Mouse (Mus musculus) liver, embryonic 16.5 days (tissue): Measurements from ENCODE around the gene Abcg1. TPM values are rescaled to one million over a fixed set of nuclear protein-coding genes. Genes with fewer than 3 reads are reported as not detected.
A peak's percentile ranks its signal among the peaks of the same experiment; 100 is the strongest.

Source experiments
- ATAC-seq: fragments of 200-750 bp; cut with Nextera tagmentation; 2 replicates; pipeline ENCODE4 v1.8.0; 2017; ENCODE audit warnings: low read depth, mild to moderate bottlenecking, moderate number of reproducible peaks, moderate library complexity
- H3K27ac ChIP-seq: fragments of 300-500 bp; sonication (generic); 2 replicates; pipeline ENCODE4 v1.5.1; 2014; ENCODE audit warnings: mild to moderate bottlenecking, low read length
- H3K27me3 ChIP-seq: fragments of 300-500 bp; sonication (generic); 2 replicates; pipeline ENCODE4 v1.6.1; 2014; ENCODE audit warnings: low read depth, low read length, mixed read lengths; ENCODE audit not compliant: control insufficient read depth, insufficient read depth
- H3K36me3 ChIP-seq: fragments of 300-500 bp; sonication (generic); 2 replicates; pipeline ENCODE4 v1.6.1; 2014; ENCODE audit warnings: mild to moderate bottlenecking; ENCODE audit not compliant: control insufficient read depth, insufficient read depth
- H3K4me1 ChIP-seq: fragments of 300-500 bp; sonication (generic); 2 replicates; pipeline ENCODE4 v1.6.1; 2014; ENCODE audit warnings: low read depth, low read length, mixed read lengths; ENCODE audit not compliant: control insufficient read depth
- H3K4me2 ChIP-seq: fragments of 300-500 bp; sonication (generic); 2 replicates; pipeline ENCODE4 v1.6.1; 2014; ENCODE audit warnings: low read depth, low read length, mixed read lengths
- H3K4me3 ChIP-seq: fragments of 300-500 bp; sonication (generic); 2 replicates; pipeline ENCODE4 v1.5.1; 2014; ENCODE audit warnings: low read depth, mild to moderate bottlenecking, low read length
- H3K9ac ChIP-seq: fragments of 300-500 bp; sonication (generic); 2 replicates; pipeline ENCODE4 v1.6.1; 2014; ENCODE audit warnings: low read depth, low read length
- H3K9me3 ChIP-seq: fragments of 300-500 bp; sonication (generic); replicated peaks from 2 replicates; pipeline ENCODE4 v1.6.1; 2016; ENCODE audit warnings: low read length; ENCODE audit not compliant: control insufficient read depth
- WGBS: fragments of 180-500 bp; shearing (Covaris S2); extraction: QIAGEN DNeasy Blood & Tissue Kit; methylation state at CpG from one replicate; pipeline ENCODE4 v1.1.7; 2014; ENCODE audit not compliant: insufficient replicate concordance; 5-methylcytosine and 5-hydroxymethylcytosine counted together
- polyA plus RNA-seq: library from polyadenylated mRNA; unstranded; fragments of >200 nt; fragmentation: Nextera tagmentation; extraction: Ambion mirVana; gene quantifications from 2 replicates; pipeline ENCODE4 v1.2.1, GENCODE M21; 2015

Abcg1 gene
- polyA plus RNA-seq, result 10.4 and 10.8 TPM in 2 replicates

DNA sequence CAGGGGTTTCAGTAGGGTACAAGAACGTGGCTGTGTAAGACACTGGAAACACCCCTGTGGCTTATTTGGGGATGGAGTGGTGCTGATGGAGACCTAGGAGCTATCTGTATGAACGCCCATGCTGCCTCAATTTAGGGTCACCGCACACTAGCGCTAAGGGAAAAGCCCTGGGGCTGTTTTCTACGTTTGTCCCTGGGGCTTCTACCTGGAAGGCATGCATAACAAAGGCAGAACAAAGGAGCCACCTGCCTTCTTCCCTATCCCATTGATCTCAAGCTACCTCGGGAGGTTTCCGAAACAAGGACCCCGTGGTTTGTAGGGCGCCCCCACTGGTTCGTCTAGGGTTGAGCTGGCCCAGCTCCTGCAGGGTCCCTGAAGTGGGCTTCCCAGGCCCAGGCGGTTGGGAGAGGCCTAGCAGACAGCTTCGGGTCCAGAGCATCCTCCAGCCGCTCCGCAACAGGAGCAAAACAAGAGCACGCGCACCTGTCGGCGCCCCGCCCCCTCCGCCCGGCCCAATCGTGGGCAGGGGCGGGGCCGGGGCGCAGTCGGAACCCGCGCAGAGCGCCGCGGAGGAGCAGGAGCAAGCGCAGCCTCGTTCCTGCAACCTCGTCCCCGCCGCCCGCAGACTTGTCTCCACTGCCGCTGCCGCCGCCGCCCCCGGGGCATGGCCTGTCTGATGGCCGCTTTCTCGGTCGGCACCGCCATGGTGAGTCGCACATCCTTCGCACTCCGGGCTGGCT, at the start of gene Abcg1:
Gene Abcg1 (plus strand): TSS at position 525 of the 740 bp plus-strand sequence.
- no peaks in the 10 kb centered on the region for H3K36me3 ChIP-seq
- H3K4me2 ChIP-seq, result peak within 1 kb of the TSS; percentile 77
- peaks cover 40% of the 10 kb centered on the region for H3K4me1 ChIP-seq
- H3K4me3 ChIP-seq, result peak within 1 kb of the TSS; percentile 65
- WGBS, result 4% methylated on average over 49 of the region's 49 CpGs
- peaks cover 34% of the 10 kb centered on the region for H3K27me3 ChIP-seq
- peak within 1 kb of the TSS; percentile 59 for H3K9ac ChIP-seq
- ATAC-seq, result peak; percentile 62
- H3K9me3 ChIP-seq, result no peaks in the 10 kb centered on the region
- peak within 1 kb of the TSS; percentile 70 for H3K27ac ChIP-seq

DNA sequence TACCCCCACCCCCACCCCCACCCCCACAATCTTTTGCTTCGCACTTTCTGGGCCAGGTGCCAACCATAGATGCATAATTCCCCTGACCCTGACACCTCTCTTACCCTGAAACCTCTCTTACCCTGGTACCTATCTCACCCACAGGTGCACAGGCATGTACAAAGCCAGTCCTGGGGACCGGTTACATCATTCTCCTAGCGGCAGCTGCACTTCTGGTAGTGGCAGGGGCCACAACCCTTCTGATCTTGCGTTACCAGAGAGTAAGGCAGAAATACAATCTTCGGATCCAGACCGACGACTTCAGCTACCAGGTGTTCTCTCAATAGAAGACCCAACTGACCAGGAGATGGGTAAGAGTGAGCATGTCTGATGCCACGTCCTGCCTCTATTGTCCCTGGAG, 49.1 kb upstream of the Abcg1 start:
- Histone ChIP-seq H3K4me1 (no peaks in the 10 kb centered on the region), H3K36me3 (no peaks in the 10 kb centered on the region), H3K4me2 (no peak overlapping the region), H3K9me3 (no peaks in the 10 kb centered on the region), H3K9ac (no peak overlapping the region), H3K27ac (no peak overlapping the region), H3K27me3 (no peaks in the 10 kb centered on the region), H3K4me3 (no peak overlapping the region)
- no peak for ATAC-seq
- 72% methylated on average over 7 of the region's 8 CpGs for WGBS

DNA sequence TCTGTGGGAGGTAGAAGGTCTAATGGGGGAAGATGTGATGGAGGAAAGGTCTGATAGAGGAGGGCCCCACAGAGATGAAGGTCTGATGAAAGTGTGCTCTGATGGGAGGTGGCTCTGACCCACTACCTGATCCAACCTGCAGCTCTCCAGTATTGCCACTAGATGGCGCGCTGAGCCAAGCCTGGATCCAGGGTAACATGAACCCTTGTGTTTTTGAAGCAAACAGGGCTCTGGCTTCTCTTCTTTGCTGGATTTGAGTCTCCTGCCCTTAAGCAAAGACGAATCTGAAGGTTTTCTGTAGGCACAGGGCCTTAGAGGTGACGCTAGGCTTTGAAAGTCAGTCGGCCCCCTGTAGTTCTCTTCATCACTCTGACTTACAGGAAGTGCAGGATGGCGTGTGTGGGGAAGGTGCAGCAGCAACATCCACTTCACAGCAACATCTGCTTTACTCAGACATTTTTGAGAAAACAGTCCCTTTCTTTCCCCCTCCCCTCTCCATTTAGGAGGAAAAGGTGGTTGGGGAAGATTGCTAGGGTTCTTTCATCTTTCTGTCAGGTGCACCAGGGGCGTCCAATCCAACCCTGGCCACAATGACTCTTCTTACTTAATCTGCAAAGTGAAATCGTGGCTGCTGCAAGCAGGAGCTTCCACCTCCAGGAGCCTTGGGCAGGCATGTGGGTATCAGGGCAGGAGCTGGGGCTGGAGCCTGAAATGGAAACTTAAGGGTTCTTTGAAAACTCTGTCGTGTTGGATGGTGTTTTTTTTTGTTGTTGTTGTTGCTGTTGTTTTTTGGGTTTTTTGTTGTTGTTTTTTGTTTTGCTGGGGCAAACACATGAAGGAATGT, 45.7 kb upstream of the Abcg1 start:
- no peak overlapping the region for H3K4me2 ChIP-seq
- H3K9ac ChIP-seq, result no peak overlapping the region
- no peak for ATAC-seq
- H3K9me3 ChIP-seq, result no peaks in the 10 kb centered on the region
- no peaks in the 10 kb centered on the region for H3K27me3 ChIP-seq
- H3K36me3 ChIP-seq, result no peaks in the 10 kb centered on the region
- no peak overlapping the region for H3K27ac ChIP-seq
- H3K4me3 ChIP-seq, result no peak overlapping the region
- 19% methylated on average over 9 of the region's 9 CpGs for WGBS
- no peaks in the 10 kb centered on the region for H3K4me1 ChIP-seq

DNA sequence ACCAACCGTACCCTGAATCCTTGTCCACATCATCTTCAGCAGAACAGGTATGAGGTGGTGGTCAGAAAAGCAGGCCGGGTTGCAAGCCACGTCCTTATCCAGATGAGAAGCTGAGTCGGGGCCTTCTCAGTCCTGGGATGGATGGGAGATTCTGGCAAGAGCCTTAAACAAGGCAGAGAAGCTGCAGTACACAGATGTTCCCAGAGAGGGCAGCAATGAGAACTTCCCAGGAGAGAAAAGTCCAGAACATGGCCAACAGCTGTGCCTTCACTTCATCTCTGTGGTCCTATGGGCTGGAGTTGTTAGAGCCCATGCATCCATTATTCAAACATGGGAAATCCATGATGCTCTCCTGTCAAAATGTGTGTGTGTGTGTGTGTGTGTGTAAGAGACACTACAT, 39.2 kb upstream of the Abcg1 start:
- no peak overlapping the region for H3K27ac ChIP-seq
- H3K9ac ChIP-seq, result no peak overlapping the region
- H3K9me3 ChIP-seq, result no peaks in the 10 kb centered on the region
- H3K27me3 ChIP-seq, result no peaks in the 10 kb centered on the region
- no peaks in the 10 kb centered on the region for H3K36me3 ChIP-seq
- H3K4me2 ChIP-seq, result no peak overlapping the region
- 49% methylated on average over 4 of the region's 4 CpGs for WGBS
- no peaks in the 10 kb centered on the region for H3K4me1 ChIP-seq
- no peak for ATAC-seq
- no peak overlapping the region for H3K4me3 ChIP-seq

DNA sequence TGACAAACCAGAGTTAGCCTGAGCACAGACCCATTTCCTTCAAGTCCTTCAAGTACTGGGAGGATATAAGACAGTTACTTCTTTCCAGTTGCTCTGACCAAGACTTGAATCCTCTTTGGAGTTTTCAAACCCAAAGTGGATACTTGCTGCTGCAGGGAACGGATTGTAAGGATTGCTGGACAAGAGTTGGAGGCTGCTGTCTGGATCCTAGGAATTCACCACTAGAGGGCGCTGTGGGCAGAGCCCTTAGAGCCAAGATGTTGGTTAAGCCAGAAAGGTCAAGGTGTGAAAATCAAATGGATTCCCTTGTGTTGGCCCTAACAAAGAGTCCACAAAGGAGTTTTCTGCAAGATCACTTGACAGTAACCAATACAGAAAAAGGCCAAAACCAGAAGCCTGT, 38.0 kb upstream of the Abcg1 start:
- H3K27ac ChIP-seq, result no peak overlapping the region

GRCm38 (mm10) chr17:31020078-31020477, 37.4 kb upstream of the Abcg1 start:
- Histone ChIP-seq H3K4me3 (no peak overlapping the region), H3K36me3 (no peaks in the 10 kb centered on the region), H3K9me3 (no peaks in the 10 kb centered on the region), H3K27ac (no peak overlapping the region), H3K27me3 (no peaks in the 10 kb centered on the region), H3K9ac (no peak overlapping the region), H3K4me2 (no peak overlapping the region), H3K4me1 (peaks cover 6% of the 10 kb centered on the region)
- WGBS, result 70% methylated on average over 2 of the region's 2 CpGs
- ATAC-seq, result no peak

More for the DNA sequence above, 38.0 kb upstream of the Abcg1 start:
- Histone ChIP-seq H3K4me2 (no peak overlapping the region), H3K9ac (no peak overlapping the region), H3K4me3 (no peak overlapping the region), H3K4me1 (peaks cover 5% of the 10 kb centered on the region), H3K9me3 (no peaks in the 10 kb centered on the region), H3K36me3 (no peaks in the 10 kb centered on the region), H3K27me3 (no peaks in the 10 kb centered on the region)
- 4% methylated on average over 2 of the region's 2 CpGs for WGBS
- ATAC-seq, result no peak; the same call in 1 of the 2 replicates

GRCm38 (mm10) chr17:31021276-31021675, 36.2 kb upstream of the Abcg1 start:
- Histone ChIP-seq H3K9me3 (no peaks in the 10 kb centered on the region), H3K27me3 (no peaks in the 10 kb centered on the region), H3K36me3 (no peaks in the 10 kb centered on the region), H3K27ac (no peak overlapping the region), H3K4me1 (peaks cover 6% of the 10 kb centered on the region), H3K9ac (no peak overlapping the region), H3K4me3 (no peak overlapping the region), H3K4me2 (no peak overlapping the region)
- ATAC-seq, result no peak
- WGBS, result 71% methylated on average over 8 of the region's 8 CpGs

- no peak overlapping the region for H3K4me3 ChIP-seq
- H3K9ac ChIP-seq, result no peak overlapping the region
- no peak for ATAC-seq
- H3K9me3 ChIP-seq, result no peaks in the 10 kb centered on the region
- H3K4me2 ChIP-seq, result no peak overlapping the region
- no peaks in the 10 kb centered on the region for H3K36me3 ChIP-seq
- no peaks in the 10 kb centered on the region for H3K27me3 ChIP-seq
- 29% methylated on average over 7 of the region's 7 CpGs for WGBS
- H3K4me1 ChIP-seq, result peaks cover 6% of the 10 kb centered on the region
- no peak overlapping the region for H3K27ac ChIP-seq
Observed at GRCm38 (mm10) chr17:31024125-31024781, 33.2 kb upstream of the Abcg1 start.
